Mouse (Mus musculus): Measurements from ENCODE around the gene Sstr4. TPM values are rescaled to one million over a fixed set of nuclear protein-coding genes. Genes with fewer than 3 reads are reported as not detected.

Gene Sstr4
- polyA plus RNA-seq (2015; fragmentation: Nextera tagmentation; extraction: Ambion mirVana), result 0.25 and 0.30 TPM in 2 replicates

DNA sequence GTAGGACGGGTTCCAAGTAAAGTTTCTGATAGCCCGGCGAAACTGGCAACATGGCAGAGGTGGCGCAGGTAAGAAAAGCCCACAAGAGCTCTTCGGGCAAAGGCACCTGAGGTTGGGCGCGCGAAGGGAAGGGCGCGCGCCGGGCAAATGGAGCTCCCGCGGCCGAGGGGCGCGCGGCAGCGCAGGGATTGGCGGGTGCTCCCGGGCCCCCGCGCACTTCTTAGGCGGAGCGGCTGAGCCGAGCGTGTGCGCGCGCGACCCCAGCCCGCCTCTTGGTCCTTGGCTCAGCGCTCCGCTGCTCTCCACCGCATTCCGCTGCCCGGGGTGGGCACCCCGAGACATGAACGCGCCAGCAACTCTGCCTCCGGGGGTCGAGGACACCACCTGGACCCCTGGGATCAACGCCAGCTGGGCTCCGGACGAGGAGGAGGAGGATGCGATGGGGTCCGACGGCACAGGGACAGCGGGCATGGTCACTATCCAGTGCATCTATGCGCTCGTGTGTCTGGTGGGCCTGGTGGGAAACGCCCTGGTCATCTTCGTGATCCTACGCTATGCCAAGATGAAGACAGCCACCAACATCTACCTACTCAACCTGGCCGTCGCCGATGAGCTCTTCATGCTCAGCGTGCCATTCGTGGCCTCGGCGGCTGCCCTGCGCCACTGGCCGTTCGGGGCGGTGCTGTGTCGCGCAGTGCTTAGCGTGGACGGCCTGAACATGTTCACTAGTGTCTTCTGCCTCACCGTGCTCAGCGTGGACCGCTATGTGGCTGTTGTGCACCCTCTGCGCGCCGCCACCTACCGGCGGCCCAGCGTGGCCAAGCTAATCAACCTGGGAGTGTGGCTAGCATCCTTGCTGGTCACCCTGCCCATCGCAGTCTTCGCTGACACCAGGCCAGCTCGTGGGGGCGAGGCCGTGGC is at the start of gene Sstr4:
Sstr4 (plus strand) TSS at position 214 of the 921 bp plus-strand sequence.
- ATAC-seq (replicated peaks; ENCODE audit: low FRiP score), result peak; percentile 85
- WGBS, result 5% methylated on average over 69 of the region's 83 CpGs
- peaks cover 35% of the 10 kb centered on the region for H3K27me3 ChIP-seq
- H3K36me3 ChIP-seq, result no peaks in the 10 kb centered on the region
- peak within 1 kb of the TSS; percentile 96 for H3K4me2 ChIP-seq
- peaks cover 15% of the 10 kb centered on the region for H3K4me1 ChIP-seq
- H3K9me3 ChIP-seq (replicated peaks), result no peaks in the 10 kb centered on the region
- H3K9ac ChIP-seq, result peak within 1 kb of the TSS; percentile 37
- H3K4me3 ChIP-seq (replicated peaks), result peak within 1 kb of the TSS; percentile 53
- no peak within 1 kb of the TSS for H3K27ac ChIP-seq

GRCm38 (mm10) chr2:148345373-148345772 is 49.8 kb upstream of the Sstr4 start:
- Histone ChIP-seq H3K27ac (no peak overlapping the region), H3K9ac (no peak overlapping the region), H3K36me3 (no peaks in the 10 kb centered on the region), H3K4me3 (replicated peaks) (no peak overlapping the region), H3K4me2 (no peak overlapping the region), H3K9me3 (replicated peaks) (no peaks in the 10 kb centered on the region), H3K4me1 (no peaks in the 10 kb centered on the region), H3K27me3 (no peaks in the 10 kb centered on the region)
- ATAC-seq (replicated peaks; ENCODE audit: low FRiP score), result no peak

- Histone ChIP-seq H3K27me3 (no peaks in the 10 kb centered on the region), H3K36me3 (no peaks in the 10 kb centered on the region), H3K9ac (no peak overlapping the region), H3K4me1 (no peaks in the 10 kb centered on the region), H3K4me2 (no peak overlapping the region), H3K4me3 (replicated peaks) (no peak overlapping the region), H3K9me3 (replicated peaks) (no peaks in the 10 kb centered on the region), H3K27ac (no peak overlapping the region)
- ATAC-seq (replicated peaks; ENCODE audit: low FRiP score), result no peak
- 92% methylated on average over 1 of the region's 1 CpGs for WGBS
These were observed 48.2 kb upstream of the Sstr4 start for GRCm38 (mm10) chr2:148346976-148347375.

- no peaks in the 10 kb centered on the region for H3K27me3 ChIP-seq
- no peak overlapping the region for H3K27ac ChIP-seq
- no peak for ATAC-seq (replicated peaks; ENCODE audit: low FRiP score)
- no peak overlapping the region for H3K4me2 ChIP-seq
- no peaks in the 10 kb centered on the region for H3K36me3 ChIP-seq
- no peak overlapping the region for H3K4me3 ChIP-seq (replicated peaks)
- 65% methylated on average over 4 of the region's 4 CpGs for WGBS
- no peaks in the 10 kb centered on the region for H3K9me3 ChIP-seq (replicated peaks)
- no peaks in the 10 kb centered on the region for H3K4me1 ChIP-seq
- H3K9ac ChIP-seq, result no peak overlapping the region
These were observed 45.4 kb upstream of the Sstr4 start for GRCm38 (mm10) chr2:148349509-148350307.

DNA sequence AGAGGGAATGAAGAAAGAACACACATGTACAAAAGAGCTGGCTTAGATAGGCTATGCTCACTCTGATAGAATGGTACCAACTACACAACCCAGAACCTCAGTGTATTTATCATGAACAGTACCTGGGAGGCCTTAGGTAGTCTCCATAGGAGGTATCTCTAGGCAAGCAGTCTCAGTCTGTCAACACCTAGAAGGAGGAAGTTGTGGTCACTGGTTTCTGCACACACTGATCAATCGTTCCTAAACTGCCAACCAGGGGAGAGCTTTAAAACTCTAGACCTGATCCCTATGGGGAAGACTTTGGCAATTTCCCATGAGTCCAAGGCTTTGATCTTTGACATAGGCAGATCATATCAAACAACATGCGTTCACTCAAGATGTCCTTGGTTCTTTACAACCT is 44.7 kb upstream of the Sstr4 start:
- Histone ChIP-seq H3K27ac (no peak overlapping the region), H3K4me2 (no peak overlapping the region)

GRCm38 (mm10) chr2:148352655-148353054 is 42.5 kb upstream of the Sstr4 start:
- 26% methylated on average over 1 of the region's 1 CpGs for WGBS
- ATAC-seq (replicated peaks; ENCODE audit: low FRiP score), result no peak
- Histone ChIP-seq H3K9me3 (replicated peaks) (no peaks in the 10 kb centered on the region), H3K9ac (no peak overlapping the region), H3K4me2 (no peak overlapping the region), H3K27me3 (no peaks in the 10 kb centered on the region), H3K4me3 (replicated peaks) (no peak overlapping the region), H3K36me3 (no peaks in the 10 kb centered on the region), H3K27ac (no peak overlapping the region), H3K4me1 (no peaks in the 10 kb centered on the region)

More for the DNA sequence above, 44.7 kb upstream of the Sstr4 start:
- H3K9me3 ChIP-seq (replicated peaks), result no peaks in the 10 kb centered on the region
- 59% methylated on average over 2 of the region's 2 CpGs for WGBS
- H3K4me3 ChIP-seq (replicated peaks), result no peak overlapping the region
- no peaks in the 10 kb centered on the region for H3K27me3 ChIP-seq
- H3K9ac ChIP-seq, result no peak overlapping the region
- H3K4me1 ChIP-seq, result no peaks in the 10 kb centered on the region
- no peak for ATAC-seq (replicated peaks; ENCODE audit: low FRiP score)
- H3K36me3 ChIP-seq, result no peaks in the 10 kb centered on the region

DNA sequence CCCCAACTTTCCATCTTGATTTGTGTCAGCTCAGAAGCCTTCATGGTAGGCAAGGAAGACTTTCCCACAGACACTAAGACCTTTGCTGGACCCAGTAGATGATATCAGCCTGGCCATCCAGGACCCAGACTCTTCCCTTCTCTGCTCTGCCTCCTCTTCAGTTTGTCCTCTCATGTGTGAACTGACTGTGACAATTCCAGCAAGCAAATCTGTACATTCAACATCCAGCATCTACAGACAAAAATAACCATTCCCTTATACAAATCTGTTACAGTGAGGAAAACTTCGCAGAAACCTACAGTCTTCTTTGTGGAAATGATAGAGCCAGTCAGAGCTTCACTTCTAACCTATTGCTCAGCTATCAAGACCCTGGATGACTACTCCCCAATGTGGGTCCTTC is 38.0 kb upstream of the Sstr4 start:
- Histone ChIP-seq H3K27me3 (no peaks in the 10 kb centered on the region), H3K36me3 (no peaks in the 10 kb centered on the region), H3K4me1 (no peaks in the 10 kb centered on the region), H3K9ac (no peak overlapping the region), H3K9me3 (replicated peaks) (no peaks in the 10 kb centered on the region), H3K4me3 (replicated peaks) (no peak overlapping the region), H3K4me2 (no peak overlapping the region), H3K27ac (no peak overlapping the region)
- ATAC-seq (replicated peaks; ENCODE audit: low FRiP score), result no peak
- WGBS, result 92% methylated on average over 1 of the region's 1 CpGs

DNA sequence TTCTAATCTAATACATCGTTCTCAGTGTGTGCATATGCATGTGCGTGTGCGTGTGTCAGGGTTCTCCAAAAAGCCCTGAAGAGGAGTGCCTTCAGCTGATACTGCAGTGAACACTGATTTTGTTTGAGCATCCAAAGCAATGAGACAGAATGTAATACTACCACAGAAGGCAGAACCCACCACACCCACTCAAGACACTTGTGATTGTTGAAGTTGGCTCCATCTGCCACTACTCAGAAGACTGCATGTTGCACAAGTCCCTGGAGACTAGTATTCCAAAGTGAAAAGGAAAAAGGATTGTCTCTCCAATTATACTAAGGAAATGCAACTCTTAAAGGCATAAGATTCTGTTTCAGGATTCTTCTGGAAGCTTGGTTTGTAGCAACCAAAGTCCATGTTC is 30.6 kb upstream of the Sstr4 start:
- Histone ChIP-seq H3K27me3 (no peaks in the 10 kb centered on the region), H3K9me3 (replicated peaks) (no peaks in the 10 kb centered on the region), H3K9ac (no peak overlapping the region), H3K27ac (no peak overlapping the region), H3K4me1 (no peaks in the 10 kb centered on the region), H3K4me2 (no peak overlapping the region), H3K4me3 (replicated peaks) (no peak overlapping the region), H3K36me3 (no peaks in the 10 kb centered on the region)
- ATAC-seq (replicated peaks; ENCODE audit: low FRiP score), result no peak
- WGBS, result 91% methylated on average over 3 of the region's 3 CpGs

GRCm38 (mm10) chr2:148365227-148365626 is 29.9 kb upstream of the Sstr4 start:
- Histone ChIP-seq H3K4me2 (no peak overlapping the region), H3K4me3 (replicated peaks) (no peak overlapping the region), H3K36me3 (no peaks in the 10 kb centered on the region), H3K27me3 (no peaks in the 10 kb centered on the region), H3K9me3 (replicated peaks) (no peaks in the 10 kb centered on the region), H3K9ac (no peak overlapping the region), H3K27ac (no peak overlapping the region), H3K4me1 (no peaks in the 10 kb centered on the region)
- WGBS, result 30% methylated on average over 1 of the region's 1 CpGs
- ATAC-seq (replicated peaks; ENCODE audit: low FRiP score), result no peak

- Histone ChIP-seq H3K9ac (no peak overlapping the region), H3K4me2 (no peak overlapping the region), H3K9me3 (replicated peaks) (no peaks in the 10 kb centered on the region), H3K36me3 (no peaks in the 10 kb centered on the region), H3K27me3 (no peaks in the 10 kb centered on the region), H3K27ac (no peak overlapping the region), H3K4me3 (replicated peaks) (no peak overlapping the region), H3K4me1 (no peaks in the 10 kb centered on the region)
- 44% methylated on average over 4 of the region's 4 CpGs for WGBS
- peak; percentile 60; the same call in 1 of the 2 replicates for ATAC-seq (replicated peaks; ENCODE audit: low FRiP score)
These were observed 23.2 kb upstream of the Sstr4 start for GRCm38 (mm10) chr2:148371743-148372630.

DNA sequence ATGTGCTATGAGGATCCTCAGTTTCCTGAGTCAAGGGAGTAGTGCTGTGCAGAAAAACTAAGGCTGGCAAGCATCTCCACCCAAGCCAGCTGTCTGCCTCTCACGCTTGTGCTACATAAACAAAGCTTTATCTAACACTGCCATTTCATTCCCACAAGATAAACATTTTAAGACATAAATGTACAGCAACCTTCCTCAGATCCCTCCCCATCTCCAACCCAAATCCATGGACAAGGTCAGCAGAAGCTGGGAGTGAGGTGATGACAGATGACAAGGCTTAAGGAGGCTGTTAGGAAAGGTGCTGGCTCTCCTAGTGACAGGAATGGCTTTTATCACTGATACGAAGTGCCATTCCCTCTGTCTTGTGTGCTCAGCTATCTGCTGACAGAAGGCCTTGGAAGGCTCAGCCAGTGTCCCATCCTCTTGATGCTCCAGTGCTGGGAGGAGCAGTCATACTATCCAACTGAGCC is 21.5 kb upstream of the Sstr4 start:
- Histone ChIP-seq H3K27me3 (no peaks in the 10 kb centered on the region), H3K9ac (no peak overlapping the region), H3K9me3 (replicated peaks) (no peaks in the 10 kb centered on the region), H3K36me3 (no peaks in the 10 kb centered on the region), H3K27ac (no peak overlapping the region), H3K4me3 (replicated peaks) (no peak overlapping the region), H3K4me1 (no peaks in the 10 kb centered on the region), H3K4me2 (no peak overlapping the region)
- ATAC-seq (replicated peaks; ENCODE audit: low FRiP score), result no peak
- WGBS, result 50% methylated on average over 2 of the region's 2 CpGs

Data from kidney, embryonic 15.5 days (tissue).